Mouse (Mus musculus): Measurements from ENCODE around the gene Fis1.

DNA sequence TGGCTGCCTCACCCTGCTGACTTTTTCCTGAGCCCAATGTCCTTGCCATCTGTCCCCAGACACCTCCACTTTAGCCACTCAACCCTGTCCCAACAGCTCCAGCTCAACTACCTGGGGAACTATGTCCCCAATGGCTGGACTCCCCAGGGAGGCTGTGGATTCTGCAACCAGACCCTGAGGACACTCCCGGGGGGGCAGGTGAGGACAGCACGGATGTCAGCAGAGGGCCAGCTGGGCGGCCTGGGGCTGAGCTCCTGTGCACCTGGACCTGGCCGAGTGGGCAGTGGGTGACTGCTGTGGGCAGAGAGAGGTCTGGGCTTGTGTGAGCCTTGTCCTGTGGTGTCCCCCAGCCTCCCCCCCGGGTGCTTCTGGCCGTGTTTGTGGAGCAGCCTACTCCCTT, 36.7 kb downstream of the Fis1 start:
- TF ChIP-seq SMC3 (IDR thresholded peaks at IDR 0.05; ENCODE audit: low read depth, low read length) (no peak), USF1 (IDR thresholded peaks at IDR 0.05; ENCODE audit: low read depth, low read length) (no peak), ZKSCAN1 (IDR thresholded peaks at IDR 0.05; ENCODE audit: borderline replicate concordance, low read depth, low read length) (no peak)
